In genomic region chr14:34673395-34674228, GRCm38 (mm10) we compare ENCODE assay signal across 8 mouse cellular contexts. TPM values are rescaled to one million over a fixed set of nuclear protein-coding genes. Genes with fewer than 3 reads are reported as not detected.
A peak's percentile ranks its signal among the peaks of the same experiment; 100 is the strongest.
DNase-seq lines count a peak whose midpoint lies in the region; ATAC-seq lines count a peak whose summit lies in the region.

TSS of gene Wapl (plus strand) at chr14:34673928.

- peak within 1 kb of the TSS; percentile 88 for H3K27ac ChIP-seq in hindbrain, embryonic 11.5 days (ENCODE audit: low read depth, low read length)

- no peaks in the 10 kb centered on the region for H3K36me3 ChIP-seq in hindbrain, embryonic 11.5 days (ENCODE audit: control insufficient read depth, insufficient read depth, low read length)

- peak within 1 kb of the TSS; percentile 79 for H3K4me2 ChIP-seq in hindbrain, embryonic 11.5 days (replicated peaks; ENCODE audit: low read depth, low read length)

- peak; percentile 99 for DNase-seq in Muller cell, postnatal 12 days (ENCODE audit: inconsistent ontology term)
- peak; percentile 97 for DNase-seq in cerebellum, adult 9-11 months
- peak; percentile 93 to 98 for DNase-seq in frontal cortex, adult 2 months (ENCODE audit: extremely low spot score in 1 of 2, low spot score in 1 of 2)
- peak; percentile 96 for DNase-seq in hindbrain, embryonic 11.5 days (ENCODE audit: low spot score)
- DNase-seq in layer of hippocampus, postnatal 10 days (ENCODE audit: low spot score in 2 of 2), result peak; percentile 95 to 97
- peak; percentile 97 for DNase-seq in lung, postnatal 10 days
- DNase-seq in ovary, postnatal 36 days (ENCODE audit: low spot score), result peak; percentile 97
- peak; percentile 95 for DNase-seq in thymus, postnatal 25 days

- peak within 1 kb of the TSS; percentile 97 for H3K9ac ChIP-seq in hindbrain, embryonic 11.5 days (ENCODE audit: low read depth, low read length)

- H3K4me3 ChIP-seq in hindbrain, embryonic 11.5 days (ENCODE audit: low read depth, low read length), result peak within 1 kb of the TSS; percentile 99

- H3K4me1 ChIP-seq in hindbrain, embryonic 11.5 days (replicated peaks; ENCODE audit: control insufficient read depth, insufficient read depth, low read length), result no peaks in the 10 kb centered on the region

- ATAC-seq in hindbrain, embryonic 11.5 days (ENCODE audit: low FRiP score), result peak; percentile 99

- under 1% methylated on average over 50 of the region's 90 CpGs for WGBS in hindbrain, embryonic 11.5 days

- H3K27me3 ChIP-seq in hindbrain, embryonic 11.5 days (ENCODE audit: control insufficient read depth, insufficient read depth, low read length), result no peaks in the 10 kb centered on the region

- no peaks in the 10 kb centered on the region for H3K9me3 ChIP-seq in hindbrain, embryonic 11.5 days (ENCODE audit: control insufficient read depth, low read length)

RNA-seq across cellular contexts. Expression of gene Wapl, which starts in this region (rescaled TPM):
- polyA plus RNA-seq in frontal cortex, adult 2 months (2012; rRNA removed), result 16.3 and 18.5 TPM in 2 replicates
- polyA plus RNA-seq in hindbrain, embryonic 11.5 days (2014; fragmentation: Nextera tagmentation; extraction: Ambion mirVana), result 33.2 and 38.7 TPM in 2 replicates
- 10 to 100 TPM; 42.2 to 43.5 TPM for total RNA-seq in layer of hippocampus, postnatal 10 days (2021)

Comparison
In these comparisons a context has a peak if more than half of its experiments do, and no peak if none do; other contexts are left out.
1. Peak in every context shown above with its lines: DNase-seq, ATAC-seq, H3K4me3 ChIP-seq and H3K27ac ChIP-seq.